Comparison of ENCODE assay signal across 17 mouse cellular contexts in genomic region chr6:128793734-128794133, GRCm38 (mm10). TPM values are rescaled to one million over a fixed set of nuclear protein-coding genes. Genes with fewer than 3 reads are reported as not detected.
"Had no signal": no experiment of that assay in that cellular context is flagged by ENCODE, and none has a peak within 500 bp of the region (broad histone marks: within the 10 kb centered on the region; RNA-seq: fewer than 3 reads in every experiment).

No protein-coding gene starts in this region.

- DNase-seq: kidney, adult 18-20 months; kidney, postnatal 36 days; liver, embryonic 13.5 days; liver, postnatal 0 days; lung, postnatal 14 days; retina, postnatal 1 day; right cerebral cortex, postnatal 4 days; spleen, adult 18-20 months; thymus, adult 18-20 months; thymus, postnatal 14 days had no signal

- H3K4me2 ChIP-seq: limb, embryonic 12.5 days; liver, embryonic 13.5 days; lung, embryonic 15.5 days; midbrain, embryonic 15.5 days; neural tube, embryonic 13.5 days had no signal

- H3K9me3 ChIP-seq: limb, embryonic 12.5 days; liver, embryonic 13.5 days; lung, embryonic 15.5 days; midbrain, embryonic 10.5 days; midbrain, embryonic 15.5 days; neural tube, embryonic 13.5 days had no signal

- H3K27ac ChIP-seq: layer of hippocampus, adult 2 months; limb, embryonic 12.5 days; liver, embryonic 13.5 days; lung, embryonic 15.5 days; midbrain, embryonic 10.5 days; midbrain, embryonic 15.5 days; neural tube, embryonic 13.5 days had no signal

- H3K4me3 ChIP-seq: layer of hippocampus, adult 2 months; limb, embryonic 12.5 days; liver, embryonic 13.5 days; lung, embryonic 15.5 days; midbrain, embryonic 10.5 days; midbrain, embryonic 15.5 days; neural tube, embryonic 13.5 days had no signal

- H3K9ac ChIP-seq: limb, embryonic 12.5 days; liver, embryonic 13.5 days; liver, postnatal 0 days; lung, embryonic 15.5 days; midbrain, embryonic 15.5 days; neural tube, embryonic 13.5 days had no signal

- ATAC-seq: inflammation-experienced regulatory T-cells, adult 6 months; liver, postnatal 0 days; midbrain, embryonic 15.5 days had no signal

- H3K27me3 ChIP-seq: limb, embryonic 12.5 days; liver, embryonic 13.5 days; lung, embryonic 15.5 days; midbrain, embryonic 15.5 days; neural tube, embryonic 13.5 days had no signal

- H3K36me3 ChIP-seq: limb, embryonic 12.5 days; liver, embryonic 13.5 days; lung, embryonic 15.5 days; midbrain, embryonic 10.5 days; midbrain, embryonic 15.5 days; neural tube, embryonic 13.5 days had no signal

RNA-seq across cellular contexts. Expression of gene Klrb1c, which starts 4.7 kb away (rescaled TPM):
- polyA plus RNA-seq: limb, embryonic 12.5 days; midbrain, embryonic 10.5 days had no signal

RNA-seq across cellular contexts. Expression of gene Gm44511, which starts 32.4 kb away (rescaled TPM):
- polyA plus RNA-seq: inflammation-experienced regulatory T-cells, adult 6 months; limb, embryonic 12.5 days; liver, postnatal 0 days; lung, embryonic 15.5 days; midbrain, embryonic 10.5 days; midbrain, embryonic 15.5 days; neural tube, embryonic 13.5 days had no signal

RNA-seq across cellular contexts. Expression of gene Klrb1b, which starts 32.4 kb away (rescaled TPM):
- polyA plus RNA-seq: limb, embryonic 12.5 days; liver, embryonic 13.5 days; midbrain, embryonic 10.5 days; midbrain, embryonic 15.5 days; neural tube, embryonic 13.5 days had no signal
